Mouse (Mus musculus) common myeloid progenitor, adult 5-6 weeks (primary cell): ENCODE measurements around the gene Jpt2. TPM values are rescaled to one million over a fixed set of nuclear protein-coding genes. Genes with fewer than 3 reads are reported as not detected.
"Not testable (repeated sequence)": the region's sequence is repeated elsewhere in the genome, so short reads cannot be mapped to it uniquely, and the experiment has no call there.

Experiments used
- ATAC-seq: replicated peaks from 2 replicates; pipeline ENCODE4 v1.8.0; 2016; ENCODE audit warnings: low read depth, mild to moderate bottlenecking, moderate TSS enrichment, inconsistent platforms; ENCODE audit not compliant: poor library complexity, severe bottlenecking
- total RNA-seq: library from RNA; stranded (forward); fragments of 200-1000, 187-1606 nt; gene quantifications from 2 replicates; pipeline ENCODE4 v1.2.3, GENCODE M21; 2017

Gene Jpt2
- total RNA-seq: 89.7 and 100 TPM in 2 replicates

DNA sequence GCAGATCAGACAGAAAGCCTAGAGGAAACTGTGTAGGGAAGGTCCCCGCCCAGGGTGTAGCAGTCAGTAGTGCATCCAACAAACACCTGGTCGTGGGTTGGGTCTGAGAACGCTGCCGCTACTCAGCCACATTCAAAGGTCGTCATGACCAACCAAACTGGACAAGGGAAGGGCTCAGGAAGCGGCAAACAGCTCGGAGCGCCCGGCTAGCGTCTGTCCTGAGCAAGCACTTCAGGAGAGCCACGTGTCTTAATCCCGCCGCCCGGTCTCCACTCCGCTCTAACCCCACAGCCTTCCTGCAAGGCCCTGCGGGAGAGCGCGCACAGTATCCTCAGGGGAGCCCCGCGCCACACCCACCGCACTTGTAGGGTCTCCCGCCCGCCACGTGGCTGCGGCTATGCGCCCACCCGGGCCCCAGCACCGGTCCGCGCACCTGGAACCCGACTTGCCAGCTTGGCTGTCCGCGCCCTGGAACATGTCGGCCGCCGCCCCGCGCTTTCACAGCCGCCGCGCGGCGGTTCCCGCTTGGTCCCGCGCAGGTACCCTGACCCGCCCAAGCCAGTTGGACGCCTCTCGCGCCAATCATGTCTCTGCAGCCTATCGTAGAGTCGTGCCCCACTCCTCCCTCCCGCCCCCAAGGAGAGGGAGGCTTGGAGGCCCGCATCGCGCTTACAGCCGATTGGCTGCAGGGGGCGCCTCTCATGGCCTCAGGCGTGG, at the start of gene Jpt2:
Jpt2 (minus strand) TSS at position 555 of the 717 bp plus-strand sequence.
- ATAC-seq: peak; percentile 99

DNA sequence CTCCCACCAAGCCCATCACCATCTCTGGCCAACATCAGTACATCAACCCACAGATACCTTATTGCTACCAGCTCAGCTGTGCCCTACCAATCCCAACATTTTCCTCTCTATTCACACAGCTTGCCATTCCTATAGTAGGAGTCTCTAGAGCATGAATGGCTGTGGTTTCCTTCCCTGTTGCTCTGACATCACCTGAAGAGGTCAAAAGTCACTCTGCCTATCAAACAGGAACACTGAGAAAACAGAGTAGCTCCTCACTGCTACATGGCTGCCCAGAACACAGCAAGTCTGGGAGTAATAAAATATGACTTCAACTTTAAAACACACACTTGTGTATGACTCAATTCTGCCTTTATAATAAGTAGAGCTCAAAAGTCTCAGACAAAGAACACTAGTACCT, 47.0 kb upstream of the Jpt2 start:
- ATAC-seq: no peak

DNA sequence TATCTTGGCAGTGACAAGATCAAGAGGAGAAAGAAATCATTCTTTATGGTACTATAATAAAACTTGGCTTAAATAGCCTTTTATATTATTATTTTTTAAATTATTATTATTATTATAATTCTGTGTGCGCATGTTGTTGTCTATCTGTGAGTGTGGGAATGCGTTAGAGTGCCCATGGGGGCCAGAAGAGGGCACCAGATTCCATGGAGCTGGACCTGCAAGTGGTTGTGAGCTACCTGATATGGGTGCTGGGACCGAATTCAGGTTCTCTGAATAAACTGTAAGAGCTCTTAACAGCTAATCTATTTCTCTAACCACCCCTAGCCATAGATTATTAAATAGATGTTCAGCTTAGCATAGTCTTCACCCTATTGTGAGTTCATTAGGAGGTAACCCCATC, 44.6 kb upstream of the Jpt2 start:
- no peak for ATAC-seq

GRCm38 (mm10) chr17:24994721-24995120, 34.2 kb upstream of the Jpt2 start:
- no peak for ATAC-seq

- ATAC-seq: no peak
These were observed 26.7 kb upstream of the Jpt2 start for GRCm38 (mm10) chr17:24987221-24987620.

GRCm38 (mm10) chr17:24960852-24961715, 595 bp upstream of the Jpt2 start:
- peak; percentile 27; the same call in 1 of the 2 replicates for ATAC-seq

- no peak for ATAC-seq
These were observed 1.1 kb downstream of the Jpt2 start for GRCm38 (mm10) chr17:24959371-24959770.

GRCm38 (mm10) chr17:24953291-24953690, 7.2 kb downstream of the Jpt2 start:
- ATAC-seq: no peak

- ATAC-seq: no peak
These were observed 9.8 kb downstream of the Jpt2 start for GRCm38 (mm10) chr17:24950671-24951070.

GRCm38 (mm10) chr17:24948204-24948603, 12.3 kb downstream of the Jpt2 start:
- ATAC-seq: no peak

DNA sequence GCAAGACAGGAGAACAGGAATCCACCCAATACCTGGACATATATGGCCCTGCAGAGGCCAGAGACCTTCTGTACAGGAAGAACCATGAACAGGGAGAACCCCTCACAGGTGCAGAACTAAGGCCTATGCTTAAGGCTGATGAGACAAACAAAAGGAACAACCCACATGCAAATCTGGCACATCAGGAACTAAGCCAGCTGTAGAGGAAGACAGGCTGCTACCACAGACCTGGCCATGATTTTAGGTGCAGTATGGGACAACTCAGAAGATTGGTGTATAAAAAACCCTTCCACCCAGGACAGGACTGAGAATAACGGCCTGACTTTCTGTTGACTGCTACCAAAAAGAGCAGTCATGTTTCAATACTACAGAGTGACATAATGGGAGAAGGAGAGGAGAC, 16.9 kb downstream of the Jpt2 start:
- ATAC-seq: not testable (repeated sequence)

DNA sequence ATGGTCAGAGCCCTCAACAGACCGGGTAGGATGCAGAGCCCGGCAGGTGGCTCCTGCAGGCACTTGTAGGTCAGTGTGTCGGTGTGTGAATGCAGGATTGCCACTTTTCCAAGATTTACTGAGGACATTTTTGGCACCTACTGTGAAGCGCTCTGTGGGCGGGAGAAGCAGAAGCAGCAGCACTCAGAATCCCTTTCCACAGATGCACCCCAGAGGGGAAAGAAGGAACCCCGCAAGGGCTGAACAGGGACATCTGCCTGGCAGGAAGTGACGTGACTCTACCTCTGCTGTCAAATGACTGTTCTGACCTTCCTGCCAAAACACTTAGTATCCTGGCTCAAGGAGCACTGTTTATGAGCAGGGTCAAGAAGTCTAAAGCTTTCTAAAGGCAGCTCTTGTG, 17.5 kb downstream of the Jpt2 start:
- ATAC-seq: no peak

- ATAC-seq: peak; percentile 87
These were observed 18.0 kb downstream of the Jpt2 start for GRCm38 (mm10) chr17:24942453-24942852.

DNA sequence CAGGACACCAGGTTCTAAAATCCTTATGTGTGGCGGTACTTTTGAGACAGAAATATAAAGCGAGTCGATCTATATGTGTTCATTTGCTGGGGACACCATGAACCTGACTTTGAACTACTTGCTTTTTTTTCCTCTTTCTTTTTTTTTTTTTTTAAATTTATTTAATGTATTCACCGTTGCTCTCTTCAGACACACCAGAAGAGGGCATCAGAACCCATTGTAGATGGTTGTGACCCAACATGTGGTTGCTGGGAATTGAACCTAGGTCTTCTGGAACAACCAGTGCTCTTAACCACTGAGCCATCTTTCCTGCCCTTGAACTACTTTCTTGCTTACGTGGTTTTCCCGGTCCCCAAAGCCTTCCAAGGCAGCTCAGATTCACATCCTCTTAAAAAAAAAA, 23.2 kb downstream of the Jpt2 start:
- no peak for ATAC-seq

GRCm38 (mm10) chr17:24936259-24937237, 23.9 kb downstream of the Jpt2 start, which contains the start of gene Mapk8ip3:
Mapk8ip3 (minus strand) TSS chr17:24936977.
- peak; percentile 93 for ATAC-seq

DNA sequence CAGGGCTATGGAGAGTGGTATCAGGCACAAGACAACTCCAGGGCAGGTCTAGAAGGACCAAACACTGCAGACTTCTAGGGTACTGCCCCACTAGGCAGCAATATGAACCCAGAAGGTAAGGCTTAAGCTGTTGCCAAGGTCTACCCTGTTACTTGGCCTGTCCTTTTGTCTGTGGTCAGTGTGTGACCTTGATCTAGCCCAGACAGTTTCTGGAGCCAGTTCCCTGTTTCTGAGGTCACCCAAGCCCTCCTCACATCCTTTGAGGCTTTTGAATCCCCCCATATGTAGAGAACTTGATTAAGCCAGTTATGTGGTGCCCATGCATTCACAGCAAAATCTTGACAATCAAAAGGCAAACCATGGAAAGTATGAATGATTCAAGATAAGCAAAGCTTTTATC, 24.8 kb downstream of the Jpt2 start:
- 0 out of 2 replicates have a peak, but pooled peaks have one; percentile 4 for ATAC-seq

DNA sequence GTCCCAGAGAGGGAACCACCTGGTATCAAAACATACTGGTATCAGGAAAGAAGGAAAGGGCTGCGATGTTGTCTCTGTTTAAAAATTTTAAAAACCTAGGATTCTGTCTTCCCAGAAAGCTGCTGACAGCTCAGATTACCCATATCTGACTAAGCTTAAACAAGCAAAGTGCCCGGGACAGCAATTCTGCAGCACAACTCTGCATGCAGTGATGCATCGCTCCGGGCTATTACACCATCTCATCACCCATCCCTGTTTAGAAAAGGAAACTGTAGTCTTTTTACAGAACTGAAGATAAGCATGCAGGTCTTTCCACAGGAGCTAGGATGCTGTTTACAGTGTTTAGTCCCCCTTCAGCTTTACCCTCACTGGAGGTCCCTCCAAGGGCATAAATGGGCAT, 25.6 kb downstream of the Jpt2 start:
- ATAC-seq: no peak

GRCm38 (mm10) chr17:24933163-24933562, 27.3 kb downstream of the Jpt2 start:
- no peak for ATAC-seq

DNA sequence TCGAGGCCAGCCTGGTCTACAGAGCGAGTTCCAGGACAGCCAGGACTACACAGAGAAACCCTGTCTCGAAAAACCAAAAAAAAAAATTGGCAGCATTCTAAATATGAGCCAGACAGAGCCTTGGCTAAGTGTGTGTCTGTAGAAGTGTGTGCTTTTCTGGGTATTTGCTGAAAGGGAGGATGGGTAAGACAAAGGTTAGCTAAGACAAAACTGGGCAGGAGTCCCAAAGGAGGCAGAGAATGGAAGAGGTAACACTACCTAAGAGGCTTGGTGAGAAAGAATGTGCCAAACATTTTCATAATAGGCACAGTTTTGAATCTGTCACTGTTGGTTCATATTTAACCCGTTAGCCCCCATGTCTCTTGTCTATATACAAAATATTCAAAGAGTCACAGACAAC, 28.1 kb downstream of the Jpt2 start:
- no peak for ATAC-seq

- ATAC-seq: no peak
These were observed 31.0 kb downstream of the Jpt2 start for GRCm38 (mm10) chr17:24929506-24929905.
